Mouse (Mus musculus) kidney, postnatal 4 days (tissue): ENCODE measurements around the gene Gm3468.
"Not testable (repeated sequence)": the region's sequence is repeated elsewhere in the genome, so short reads cannot be mapped to it uniquely, and the experiment has no call there.

Experiments
- DNase-seq, 2 experiments: peaks; one replicate each; pipeline ENCODE4 v3.0.0; 2021; ENCODE audit warnings: mixed read lengths in 2 of 2

Gm3468 gene

GRCm38 (mm10) chr14:6108272-6108925, at the start of gene Gm3468:
TSS of gene Gm3468 (minus strand) at chr14:6108665.
- peak; percentile 75 to 81 for DNase-seq

- DNase-seq = not testable (repeated sequence)
Observed at GRCm38 (mm10) chr14:6125707-6126106, 17.2 kb upstream of the Gm3468 start, which contains the start of gene Gm3476. TSS of gene Gm3476 (minus strand) at chr14:6125807.

- peak in 1 of 2 experiments; percentile 1 for DNase-seq
Observed at GRCm38 (mm10) chr14:6107500-6107899, 965 bp downstream of the Gm3468 start.

GRCm38 (mm10) chr14:6093842-6094241, 14.6 kb downstream of the Gm3468 start, which contains the start of gene Gm8206:
TSS of gene Gm8206 (minus strand) at chr14:6093942.
- DNase-seq = not testable (repeated sequence)

GRCm38 (mm10) chr14:6058167-6058566, 50.3 kb downstream of the Gm3468 start, which contains the start of gene Gm6337:
TSS of gene Gm6337 (minus strand) at chr14:6058267.
- DNase-seq = not testable (repeated sequence)
